ENCODE assay signal across 15 mouse cellular contexts in the genomic region with DNA sequence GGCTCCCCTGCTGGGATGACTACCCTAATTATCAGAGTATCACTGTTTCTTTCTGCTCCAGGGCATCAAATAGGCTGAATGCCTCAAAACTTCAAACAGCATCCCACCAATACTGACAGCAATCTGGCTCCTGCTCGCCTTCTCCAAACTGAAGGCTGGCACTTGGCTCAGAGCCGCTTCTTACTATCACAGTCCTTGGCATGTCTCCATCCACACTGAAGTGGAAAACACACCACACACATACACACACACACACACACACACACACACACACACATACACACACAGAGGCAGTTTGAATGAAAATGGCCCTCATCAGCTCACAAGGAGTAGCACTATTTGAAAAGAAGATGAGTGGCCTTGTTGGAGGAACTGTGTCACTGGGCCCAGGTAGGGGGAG. TPM values are rescaled to one million over a fixed set of nuclear protein-coding genes. Genes with fewer than 3 reads are reported as not detected.
DNase-seq lines count a peak whose midpoint lies in the region; ATAC-seq and TF ChIP-seq lines count a peak whose summit lies in the region.
"Had no signal": no experiment of that assay in that cellular context is flagged by ENCODE, and none has a peak within 500 bp of the region (broad histone marks: within the 10 kb centered on the region; RNA-seq: fewer than 3 reads in every experiment).

No protein-coding gene starts in this region.

- H3K4me3 ChIP-seq in heart, embryonic 10.5 days = no peak overlapping the region
- no peak overlapping the region for H3K4me3 ChIP-seq in lung, embryonic 14.5 days (ENCODE audit: low read depth, low read length)
- no peak overlapping the region for H3K4me3 ChIP-seq in forebrain, embryonic 14.5 days (ENCODE audit: low read depth, low read length)
- H3K4me3 ChIP-seq: heart, embryonic 12.5 days; liver, embryonic 13.5 days; neural tube, embryonic 13.5 days had no signal

- no peak overlapping the region for H3K27ac ChIP-seq in heart, embryonic 10.5 days
- no peak overlapping the region for H3K27ac ChIP-seq in lung, embryonic 14.5 days (ENCODE audit: low read depth)
- H3K27ac ChIP-seq in forebrain, embryonic 14.5 days (ENCODE audit: low read depth, low read length) = no peak overlapping the region
- H3K27ac ChIP-seq: liver, embryonic 13.5 days; neural tube, embryonic 13.5 days had no signal

- no peaks in the 10 kb centered on the region for H3K4me1 ChIP-seq in heart, embryonic 10.5 days
- H3K4me1 ChIP-seq in lung, embryonic 14.5 days (ENCODE audit: insufficient read depth) = 0 out of 2 replicates have a peak, but pooled peaks cover 9% of the 10 kb centered on the region
- H3K4me1 ChIP-seq in forebrain, embryonic 14.5 days (ENCODE audit: control insufficient read depth, insufficient read depth, low read length) = peaks cover 4% of the 10 kb centered on the region
- H3K4me1 ChIP-seq: heart, embryonic 12.5 days; liver, embryonic 13.5 days; neural tube, embryonic 13.5 days had no signal

- no peaks in the 10 kb centered on the region for H3K9me3 ChIP-seq in heart, embryonic 10.5 days
- no peaks in the 10 kb centered on the region for H3K9me3 ChIP-seq in lung, embryonic 14.5 days (ENCODE audit: low read depth, low read length)
- no peaks in the 10 kb centered on the region for H3K9me3 ChIP-seq in forebrain, embryonic 14.5 days (replicated peaks; ENCODE audit: control insufficient read depth, low read length)
- H3K9me3 ChIP-seq: heart, embryonic 12.5 days; liver, embryonic 13.5 days; neural tube, embryonic 13.5 days had no signal

- H3K9ac ChIP-seq in lung, embryonic 14.5 days = no peak overlapping the region
- H3K9ac ChIP-seq in forebrain, embryonic 14.5 days (ENCODE audit: low read length) = no peak overlapping the region
- H3K9ac ChIP-seq: heart, embryonic 12.5 days; liver, embryonic 13.5 days; neural tube, embryonic 13.5 days had no signal

- ATAC-seq in lung, embryonic 14.5 days (ENCODE audit: insufficient read depth) = no peak
- peak; percentile 89 for ATAC-seq in forebrain, embryonic 14.5 days
- ATAC-seq: CD4-positive, CD25-positive, alpha-beta regulatory T cell, adult 4 months had no signal

- peak; percentile 39 for DNase-seq in heart, postnatal 4 days
- no peak for DNase-seq in heart, embryonic 10.5 days (ENCODE audit: low spot score)
- DNase-seq in lung, embryonic 14.5 days = peak; percentile 47
- no peak for DNase-seq in lung, postnatal 14 days
- peak; percentile 45 for DNase-seq in brain, adult 2 months (ENCODE audit: low read depth, low spot score)
- peak; percentile 94 for DNase-seq in forebrain, embryonic 14.5 days (ENCODE audit: low spot score)
- no peak for DNase-seq in urinary bladder, postnatal 25 days (ENCODE audit: low spot score)
- DNase-seq: cerebellum, adult 9-10 months; gastrocnemius, postnatal 14 days; kidney, adult 8-10 months; liver, embryonic 13.5 days; lung, postnatal 36 days had no signal

- no peaks in the 10 kb centered on the region for H3K27me3 ChIP-seq in heart, embryonic 10.5 days (ENCODE audit: insufficient read depth, poor library complexity, severe bottlenecking)
- no peaks in the 10 kb centered on the region for H3K27me3 ChIP-seq in lung, embryonic 14.5 days (ENCODE audit: insufficient read depth, low read length)
- H3K27me3 ChIP-seq in forebrain, embryonic 14.5 days (replicated peaks; ENCODE audit: control insufficient read depth, insufficient read depth, low read length) = no peaks in the 10 kb centered on the region
- H3K27me3 ChIP-seq: heart, embryonic 12.5 days; liver, embryonic 13.5 days; neural tube, embryonic 13.5 days had no signal

- no peak overlapping the region for H3K4me2 ChIP-seq in lung, embryonic 14.5 days
- no peak overlapping the region for H3K4me2 ChIP-seq in forebrain, embryonic 14.5 days (ENCODE audit: low read length)
- H3K4me2 ChIP-seq: heart, embryonic 12.5 days; liver, embryonic 13.5 days; neural tube, embryonic 13.5 days had no signal

- H3K36me3 ChIP-seq in heart, embryonic 10.5 days = no peaks in the 10 kb centered on the region
- H3K36me3 ChIP-seq in lung, embryonic 14.5 days (ENCODE audit: insufficient read depth) = no peaks in the 10 kb centered on the region
- H3K36me3 ChIP-seq in forebrain, embryonic 14.5 days (ENCODE audit: control insufficient read depth, insufficient read depth, low read length) = no peaks in the 10 kb centered on the region
- H3K36me3 ChIP-seq: heart, embryonic 12.5 days; liver, embryonic 13.5 days; neural tube, embryonic 13.5 days had no signal

- WGBS in heart, embryonic 10.5 days = 70% methylated on average over 2 of the region's 2 CpGs
- 66% methylated on average over 2 of the region's 2 CpGs for WGBS in lung, embryonic 14.5 days
- 21% methylated on average over 2 of the region's 2 CpGs for WGBS in forebrain, embryonic 14.5 days

- no peak for TF ChIP-seq CTCF in lung, embryonic 14.5 days (IDR thresholded peaks at IDR 0.05; ENCODE audit: low read depth)

RNA-seq across cellular contexts. Expression of a gene that starts 35.8 kb away (rescaled TPM):
- total RNA-seq in heart, postnatal 4 days (2021) = 10 to 100 TPM; 31.3 to 32.4 TPM
- 30.5 and 35.2 TPM in 2 replicates for polyA plus RNA-seq in heart, embryonic 10.5 days (2016; fragmentation: Nextera tagmentation; extraction: Ambion mirVana)
- polyA plus RNA-seq in lung, embryonic 14.5 days (2014; fragmentation: Nextera tagmentation; extraction: Ambion mirVana) = 37.1 and 38.2 TPM in 2 replicates
- 51.1 and 55.7 TPM in 2 replicates for polyA plus RNA-seq in forebrain, embryonic 14.5 days (2014; fragmentation: Nextera tagmentation; extraction: Ambion mirVana)

Comparison
In these comparisons a context has a peak if more than half of its experiments do, and no peak if none do; other contexts are left out.
1. DNase-seq: peak in heart, postnatal 4 days (single experiment), lung, embryonic 14.5 days (single experiment), brain, adult 2 months (single experiment) and forebrain, embryonic 14.5 days (single experiment); none in heart, embryonic 10.5 days (single experiment), lung, postnatal 14 days (single experiment) and urinary bladder, postnatal 25 days (single experiment).